Mouse (Mus musculus) bone marrow macrophage, adult 2 months (primary cell): ENCODE results near the gene Fbxw5.

ENCODE experiments used
- CTCF ChIP-seq: IDR thresholded peaks from 2 replicates; pipeline ENCODE4 v1.5.1; 2012; ENCODE audit warnings: low read depth, mild to moderate bottlenecking, low read length, moderate library complexity
- POLR2A ChIP-seq: IDR thresholded peaks from 2 replicates; pipeline ENCODE4 v1.6.1; 2012; ENCODE audit warnings: mild to moderate bottlenecking, low read depth, low read length, borderline replicate concordance

DNA sequence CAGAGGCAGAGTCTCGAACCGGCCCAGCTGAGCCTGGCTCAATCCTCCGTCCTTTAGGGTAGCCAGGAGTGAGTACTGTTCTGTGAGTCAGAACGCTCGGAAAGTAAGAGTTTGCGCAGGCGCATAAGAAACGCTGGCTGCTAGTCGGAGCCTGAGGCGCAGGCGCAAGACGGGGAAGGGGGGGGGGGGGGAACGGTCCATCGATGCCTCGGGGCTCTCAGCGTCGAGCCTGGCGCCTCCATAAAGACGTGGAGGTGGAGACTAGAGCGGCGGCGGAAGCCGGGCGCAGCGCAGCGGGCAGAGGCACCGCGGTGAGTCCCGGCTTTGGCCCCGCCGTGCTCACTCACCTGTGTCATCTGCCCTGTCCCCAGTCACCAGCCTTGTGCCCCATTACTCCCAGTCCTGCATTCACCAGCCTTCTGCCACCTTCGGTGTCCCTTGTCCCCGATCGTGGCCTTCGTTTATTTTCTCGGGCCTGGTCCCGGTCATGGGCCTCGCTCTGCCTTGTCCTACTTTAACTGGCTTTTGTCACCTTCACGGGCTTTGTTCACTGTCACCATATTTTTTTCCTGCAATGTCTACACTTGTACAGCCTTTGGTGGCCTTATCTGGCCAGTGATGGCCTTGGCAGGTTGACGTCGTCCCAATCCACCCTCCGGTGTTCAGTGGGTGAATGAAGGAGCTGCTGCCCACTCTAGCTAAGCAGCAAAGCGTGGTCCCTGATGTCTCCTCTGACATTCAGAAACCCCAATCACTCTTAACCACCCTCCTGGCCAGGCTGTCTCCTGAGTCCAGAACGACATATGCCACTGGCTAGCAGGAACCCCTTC, at the start of gene Fbxw5:
- no peak for TF ChIP-seq POLR2A
- no peak for TF ChIP-seq CTCF
